Mouse (Mus musculus): ENCODE data around the gene Larp1b.
"Not testable (repeated sequence)": the region's sequence is repeated elsewhere in the genome, so short reads cannot be mapped to it uniquely, and the experiment has no call there.

Larp1b gene

DNA sequence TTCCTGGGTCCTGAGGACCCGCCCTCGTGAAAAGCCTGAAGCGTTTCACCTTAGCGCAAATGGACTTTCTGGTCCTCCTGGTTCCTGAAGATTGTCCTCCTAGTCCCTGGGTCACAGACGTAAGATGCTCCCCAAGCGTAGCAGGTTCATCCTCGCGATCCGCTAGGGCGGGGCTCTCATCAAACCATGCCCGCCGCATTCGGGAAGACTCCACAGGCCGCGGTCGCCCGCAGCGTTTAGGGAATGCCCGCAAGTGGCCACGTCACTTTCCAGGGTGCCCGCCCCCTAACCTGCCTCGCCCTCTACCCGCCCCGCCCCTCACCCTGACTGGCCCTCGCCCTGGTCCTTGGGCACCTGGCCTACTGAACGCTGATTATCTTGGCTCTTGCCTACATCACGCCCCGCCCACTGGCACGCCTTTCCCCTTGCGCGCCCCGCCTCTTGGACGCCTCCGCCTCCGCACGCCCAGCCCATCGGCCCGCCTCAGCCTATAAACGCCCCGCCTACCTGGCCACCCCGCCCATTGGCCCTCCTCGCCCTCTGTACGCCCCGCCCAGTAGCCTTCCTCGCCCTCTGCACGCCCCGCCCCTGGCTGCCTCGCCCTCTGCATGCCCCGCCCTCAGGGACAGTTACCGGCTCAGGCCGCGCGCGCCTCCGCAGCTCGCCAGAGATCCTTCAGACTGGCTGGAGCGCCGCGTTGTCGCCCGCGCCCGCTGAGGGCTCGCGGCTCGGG, at the start of gene Larp1b:
Gene Larp1b (plus strand): TSS at position 659 of the 733 bp plus-strand sequence.
- peak; percentile 99 for DNase-seq

DNA sequence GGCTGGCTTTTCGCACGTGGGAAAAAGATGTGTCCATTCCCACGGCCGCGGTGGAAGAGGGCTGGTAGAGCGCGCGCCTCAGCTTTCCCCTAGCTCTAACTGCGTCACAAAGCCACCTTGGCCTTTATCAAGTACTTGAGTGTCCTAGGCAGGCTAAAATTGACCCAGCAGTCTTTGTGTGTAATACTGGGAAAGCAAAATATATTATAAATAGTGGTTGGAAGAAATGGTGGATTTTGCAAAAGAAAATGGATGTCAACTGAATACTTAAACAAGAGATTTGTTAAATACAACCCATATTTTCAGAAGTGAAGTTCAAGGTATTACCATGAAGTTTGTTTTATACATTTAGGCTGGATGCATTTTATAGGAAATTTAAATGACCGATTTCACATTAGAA, 47.2 kb upstream of the Larp1b start, which contains the start of gene 1700034I23Rik:
Gene 1700034I23Rik (minus strand): TSS at position 101 of the 400 bp plus-strand sequence.
- not testable (repeated sequence) for DNase-seq

DNA sequence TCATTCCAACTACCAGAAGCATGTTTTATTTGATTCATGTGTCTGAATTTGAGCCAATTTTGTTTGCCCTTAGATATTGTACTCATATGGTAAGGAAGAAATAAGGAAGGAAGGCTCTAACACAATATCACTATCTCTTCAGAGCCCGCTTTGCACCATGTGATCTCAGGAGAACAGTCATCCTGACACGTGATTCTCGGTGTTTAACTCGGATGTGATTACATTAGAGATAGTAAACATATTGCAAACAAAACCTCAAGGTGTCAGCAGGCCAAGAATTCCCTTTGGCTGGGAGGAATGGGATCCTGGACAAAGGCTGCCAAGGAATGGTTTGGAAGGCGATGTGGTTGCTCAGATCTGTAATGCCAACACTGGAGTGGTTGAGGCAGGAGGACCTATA, 11.4 kb upstream of the Larp1b start:
- DNase-seq: no peak

DNA sequence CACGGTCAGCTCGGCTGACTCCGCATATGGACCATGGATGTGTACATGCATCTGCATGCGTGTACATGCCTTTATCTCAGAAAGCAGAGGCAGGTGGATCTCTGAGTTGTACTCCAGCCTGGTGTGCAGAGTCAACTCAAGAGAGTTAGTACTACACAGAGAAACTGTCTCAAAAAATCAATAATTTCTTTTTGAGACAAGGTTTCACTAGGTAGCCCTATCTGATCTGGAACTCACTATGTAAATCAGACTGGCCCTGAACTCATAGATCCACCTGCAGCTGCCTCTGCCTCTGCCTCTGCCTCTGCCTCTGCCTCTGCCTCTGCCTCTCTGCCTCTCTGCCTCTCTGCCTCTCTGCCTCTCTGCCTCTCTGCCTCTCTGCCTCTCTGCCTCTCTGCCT, 11.0 kb upstream of the Larp1b start:
- no peak for DNase-seq

DNA sequence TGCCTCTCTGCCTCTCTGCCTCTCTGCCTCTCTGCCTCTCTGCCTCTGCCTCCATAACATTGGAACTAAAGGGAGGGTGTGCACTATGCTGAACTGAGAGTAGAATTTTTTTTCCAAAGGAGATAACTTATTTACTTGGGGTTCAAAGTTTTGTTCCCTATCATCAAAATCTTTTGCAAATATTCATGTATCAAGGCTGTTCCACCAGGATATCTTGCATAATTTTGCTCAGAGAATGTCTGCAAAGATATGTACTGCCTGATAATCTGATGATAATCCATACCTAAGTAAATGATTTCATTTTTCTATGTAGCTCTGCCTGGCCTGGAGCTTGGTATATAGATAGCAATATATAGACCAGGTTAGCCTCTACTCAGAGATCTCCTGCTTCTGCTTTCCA, 10.6 kb upstream of the Larp1b start:
- DNase-seq: no peak

DNA sequence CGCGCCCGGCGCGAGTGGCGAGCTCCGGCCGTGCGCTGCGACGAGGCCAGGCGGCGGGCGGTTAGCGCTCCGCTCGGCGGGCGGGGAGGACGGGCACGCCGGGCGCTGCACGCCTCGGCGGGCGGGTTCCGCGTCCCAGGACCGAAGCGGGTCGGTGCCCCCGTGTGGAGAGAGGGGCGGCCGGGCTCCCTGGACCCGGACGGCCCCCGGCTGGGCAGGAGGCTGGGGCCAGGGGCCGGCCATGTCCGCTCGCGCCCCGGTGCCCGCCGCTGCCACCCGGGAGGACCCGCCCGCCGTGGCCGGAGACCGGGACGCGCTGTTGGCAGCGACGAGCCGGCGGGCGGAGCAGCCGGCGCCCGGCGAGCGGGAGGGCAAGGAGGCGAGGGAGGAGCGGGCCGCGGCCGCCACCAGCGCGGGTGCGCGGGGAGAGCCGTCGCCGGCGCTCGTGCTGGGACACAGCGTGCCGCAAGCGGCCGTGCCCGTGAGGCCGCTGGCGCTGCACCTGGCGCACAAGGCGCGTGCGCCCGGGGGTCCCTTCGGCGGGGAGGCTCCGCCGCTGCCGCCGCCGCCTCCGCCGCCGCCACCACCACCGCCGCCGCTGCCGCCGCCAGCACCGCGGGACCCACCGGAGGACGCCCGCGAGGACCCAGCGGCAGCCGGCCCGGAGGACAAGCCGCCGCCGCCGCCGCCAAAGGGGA, 424 bp downstream of the Larp1b start:
- DNase-seq: peak; percentile 67

DNA sequence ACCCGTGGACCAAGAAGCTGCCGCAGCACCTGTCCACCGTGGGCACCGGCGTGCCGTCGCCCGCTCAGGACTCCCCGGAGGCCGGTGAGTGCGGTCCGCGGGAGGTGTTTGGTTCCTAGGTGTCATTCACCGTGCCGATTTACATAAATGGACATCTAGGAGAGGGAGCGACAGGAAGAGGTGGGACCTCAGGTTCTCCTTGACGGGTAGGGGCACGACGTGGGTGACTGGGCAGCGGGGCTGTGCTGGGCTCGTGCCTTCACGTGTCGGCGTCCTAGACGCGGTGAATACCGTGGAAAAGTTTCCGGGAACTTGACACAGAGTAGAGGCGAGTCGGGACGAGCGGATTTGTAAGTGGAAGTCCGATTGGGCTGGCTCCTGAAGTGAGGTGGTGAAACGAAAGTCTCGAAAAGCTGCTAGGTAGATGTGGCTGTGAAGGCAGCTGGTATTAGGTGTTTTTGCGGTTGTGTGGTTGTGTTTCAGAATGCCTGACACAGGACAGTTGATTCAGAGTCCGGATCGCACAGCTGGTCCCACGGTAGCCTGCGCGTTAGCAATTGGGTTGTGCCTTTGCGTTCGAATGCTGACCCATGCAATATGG, 1.1 kb downstream of the Larp1b start:
- peak; percentile 24 for DNase-seq

DNA sequence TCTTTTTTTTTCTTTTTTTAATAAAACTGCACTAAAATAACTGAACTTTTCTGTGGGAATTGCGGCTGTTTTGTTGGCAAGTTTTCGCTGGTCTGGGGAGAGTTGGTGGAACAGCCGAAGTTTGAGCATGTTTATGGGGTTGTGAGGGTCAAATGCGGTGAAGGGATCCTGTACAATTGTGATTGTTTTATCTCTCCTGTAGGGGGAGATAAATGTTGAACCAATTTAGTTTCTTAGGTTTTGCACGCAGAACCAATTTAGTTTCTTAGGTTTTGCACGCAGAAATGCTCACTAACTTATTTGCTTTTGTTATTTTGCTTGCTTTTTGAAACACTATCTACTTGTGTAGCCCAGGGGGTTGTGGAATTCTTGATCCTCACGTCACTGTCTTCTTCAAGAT, 1.7 kb downstream of the Larp1b start:
- no peak for DNase-seq

DNA sequence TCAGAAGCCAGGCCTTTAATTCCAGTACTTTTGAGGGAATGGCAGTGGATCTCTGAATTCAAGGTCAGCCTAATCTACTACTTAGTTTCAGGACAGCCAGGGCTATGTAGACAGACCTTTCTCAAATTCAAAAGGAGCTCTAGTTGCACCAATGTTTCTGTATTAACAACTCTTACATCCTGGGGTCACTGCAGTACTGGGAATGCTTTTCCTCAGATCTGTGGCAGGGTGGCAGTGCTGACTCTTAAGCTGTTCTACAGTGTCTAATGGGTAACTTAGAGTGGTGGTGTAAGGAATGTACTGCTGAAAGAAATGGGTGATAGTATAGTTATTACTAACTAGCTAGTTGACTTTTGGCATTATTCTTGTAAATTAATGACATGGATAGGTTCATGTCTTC, 3.0 kb downstream of the Larp1b start:
- DNase-seq: no peak

DNA sequence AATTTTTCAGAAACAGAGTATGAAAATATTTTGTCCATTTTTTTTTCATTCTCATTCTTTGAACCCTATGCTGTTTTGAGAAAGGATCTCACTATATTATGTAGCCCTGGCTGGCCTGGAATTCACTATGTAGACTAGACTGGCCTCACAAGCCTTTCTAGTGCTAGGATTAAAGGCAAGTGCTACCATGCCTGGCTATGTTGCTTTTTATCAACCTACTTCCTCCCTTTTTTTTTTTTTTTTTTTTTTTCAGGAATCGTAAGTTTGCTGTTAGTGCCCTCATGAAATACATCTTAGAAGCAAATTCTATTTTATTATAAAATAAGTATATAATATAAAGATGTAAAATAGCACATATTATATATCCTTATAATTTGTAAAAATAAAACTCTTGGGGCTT, 5.2 kb downstream of the Larp1b start:
- no peak for DNase-seq

DNA sequence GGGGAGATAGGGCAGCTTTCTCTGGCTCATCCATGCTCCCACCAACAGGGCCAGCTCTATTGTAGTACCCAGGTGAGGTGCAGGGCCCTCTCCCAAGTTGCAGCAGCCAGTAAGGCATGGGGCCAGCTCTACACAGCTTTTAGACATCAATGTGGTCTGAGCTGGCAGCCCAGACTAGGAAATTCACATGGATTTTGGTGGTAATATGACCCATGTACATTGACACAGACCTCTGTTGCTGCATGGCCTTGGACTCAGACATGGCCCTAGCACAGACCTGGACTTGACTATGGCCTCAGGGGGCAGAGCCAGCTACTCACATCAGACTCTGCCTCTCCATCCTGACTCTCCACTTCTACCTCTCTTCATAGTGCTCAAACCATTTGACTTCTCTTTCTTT, 9.2 kb downstream of the Larp1b start:
- DNase-seq: no peak

DNA sequence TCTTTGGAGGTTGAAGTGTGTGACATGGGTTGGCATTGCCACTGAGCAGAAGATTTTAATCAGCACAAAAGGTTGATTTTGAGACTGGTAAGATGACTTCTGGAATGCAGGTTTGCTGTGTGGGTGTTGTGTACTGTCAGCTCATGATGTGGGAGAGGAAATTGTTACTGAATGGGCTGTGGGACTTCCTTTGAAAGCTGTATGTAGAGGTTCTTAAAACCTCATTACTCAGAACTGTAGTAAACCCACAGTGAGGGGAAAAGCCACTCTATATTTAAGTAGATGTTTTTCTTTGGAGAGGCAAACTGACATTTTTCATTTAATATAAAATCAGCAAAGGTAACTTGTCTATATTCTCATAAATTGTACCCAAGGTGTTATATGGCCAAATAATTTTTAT, 31.1 kb downstream of the Larp1b start:
- DNase-seq: no peak

DNA sequence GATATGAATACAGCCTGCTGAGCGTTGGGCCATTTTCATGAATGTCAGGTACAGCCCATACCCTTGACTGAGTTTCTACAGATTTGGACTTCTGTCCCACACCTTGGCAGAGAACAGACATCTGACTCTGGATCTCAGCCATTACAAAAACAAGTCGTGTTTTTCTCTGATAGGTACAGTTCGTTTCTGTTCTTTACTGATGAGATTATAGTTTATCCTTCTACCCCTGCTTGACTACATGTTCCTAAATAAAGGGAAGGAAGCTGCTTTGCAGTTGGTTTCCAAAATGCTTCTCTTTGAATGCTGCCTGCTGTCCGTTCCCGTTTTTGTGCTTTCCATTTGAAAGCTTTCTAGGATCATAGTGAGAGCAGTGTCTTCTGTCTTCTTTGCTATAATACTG, 37.9 kb downstream of the Larp1b start:
- DNase-seq: no peak

DNA sequence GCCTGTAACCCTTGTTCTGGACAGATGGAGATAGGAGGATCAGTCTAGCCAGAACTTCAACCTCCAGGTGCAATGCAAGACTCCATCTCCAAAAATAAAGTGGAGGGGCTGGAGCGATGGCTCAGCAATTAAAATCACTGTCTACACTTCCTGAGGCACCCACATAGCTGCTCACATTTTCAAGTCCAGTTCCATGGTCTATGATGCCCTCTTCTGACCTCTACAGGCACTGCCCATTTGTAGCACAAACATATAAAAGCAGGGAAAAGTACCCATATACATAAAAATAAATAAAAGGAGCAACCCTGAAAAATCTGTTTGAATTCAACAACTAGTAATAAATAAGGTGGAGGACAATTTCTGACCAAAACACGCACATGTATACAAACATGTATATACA, 39.1 kb downstream of the Larp1b start:
- no peak for DNase-seq

DNA sequence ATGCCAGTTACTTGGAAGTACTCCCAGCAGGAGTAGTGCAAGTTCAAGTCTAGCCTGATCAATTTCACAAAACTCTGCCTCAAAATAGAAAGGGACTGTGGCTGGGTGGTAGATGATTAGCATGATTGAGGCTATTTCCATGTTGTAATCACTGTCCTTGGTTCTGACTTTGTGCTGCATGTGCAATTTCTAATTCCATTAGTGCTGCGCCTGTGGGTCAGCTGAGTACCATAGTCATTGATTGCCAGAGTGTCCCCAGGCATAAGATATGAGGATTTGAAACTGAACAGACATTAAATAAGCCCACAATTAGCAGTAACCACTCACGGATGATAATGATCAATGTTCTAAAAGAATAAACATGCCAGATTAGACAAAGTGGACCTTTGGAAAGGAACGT, 41.9 kb downstream of the Larp1b start:
- DNase-seq: no peak

DNA sequence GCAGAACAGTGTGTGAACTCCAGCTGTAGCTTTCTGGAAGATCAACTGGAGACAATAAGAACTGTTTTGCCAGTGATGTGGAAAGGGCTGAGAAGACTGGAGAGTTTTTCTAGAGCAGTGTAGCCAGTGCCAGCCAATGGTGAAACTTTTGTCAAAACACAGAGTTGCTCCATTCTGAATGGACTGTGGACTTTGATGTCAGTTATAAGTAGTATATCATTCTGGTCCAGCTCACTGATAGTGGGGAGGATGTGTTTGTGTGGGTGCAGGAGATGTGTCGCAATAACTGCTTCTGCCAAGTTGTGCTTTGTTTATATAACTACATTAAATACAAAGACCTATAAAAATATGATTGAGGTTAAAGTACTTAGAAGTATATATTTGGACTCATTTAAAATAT, 45.5 kb downstream of the Larp1b start:
- DNase-seq: no peak

DNA sequence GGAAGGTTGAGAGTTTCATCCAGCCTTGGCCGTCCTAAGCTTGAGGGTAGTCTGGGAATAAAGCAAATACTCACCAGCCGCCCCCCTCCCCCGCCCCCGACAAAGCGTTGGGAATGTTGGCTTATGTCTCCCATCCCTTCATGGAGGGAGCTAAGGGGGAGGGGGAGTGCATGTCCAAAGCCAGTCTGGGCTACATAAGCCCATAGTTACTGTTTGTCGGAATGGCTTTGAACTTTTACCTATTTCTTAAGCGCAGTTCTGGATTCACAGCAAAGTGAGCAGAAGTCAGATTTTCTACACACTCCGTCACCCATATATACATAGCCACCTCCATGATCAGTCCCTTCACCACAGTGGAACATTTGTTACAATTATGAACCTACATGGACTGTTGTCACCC, 59.7 kb downstream of the Larp1b start:
- no peak for DNase-seq

DNA sequence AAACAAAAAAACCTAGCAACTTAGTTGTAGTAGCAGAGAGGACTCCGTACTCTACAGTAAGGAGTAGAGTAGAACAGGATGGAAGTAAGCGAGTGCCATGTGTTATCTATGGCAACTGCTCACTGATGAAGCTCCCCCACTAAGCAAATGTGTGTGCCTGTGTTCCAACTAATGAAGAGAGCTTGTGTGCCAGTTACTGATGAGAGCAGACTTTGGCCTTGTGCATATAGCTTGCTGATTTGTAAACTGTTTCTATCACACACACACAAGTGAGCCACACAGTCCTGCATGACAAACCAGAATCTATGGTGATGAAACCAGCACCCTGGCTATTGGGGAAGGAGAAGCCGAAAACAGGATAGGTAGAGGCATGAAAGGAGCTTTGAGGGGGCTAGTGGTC, 60.4 kb downstream of the Larp1b start:
- no peak for DNase-seq

DNA sequence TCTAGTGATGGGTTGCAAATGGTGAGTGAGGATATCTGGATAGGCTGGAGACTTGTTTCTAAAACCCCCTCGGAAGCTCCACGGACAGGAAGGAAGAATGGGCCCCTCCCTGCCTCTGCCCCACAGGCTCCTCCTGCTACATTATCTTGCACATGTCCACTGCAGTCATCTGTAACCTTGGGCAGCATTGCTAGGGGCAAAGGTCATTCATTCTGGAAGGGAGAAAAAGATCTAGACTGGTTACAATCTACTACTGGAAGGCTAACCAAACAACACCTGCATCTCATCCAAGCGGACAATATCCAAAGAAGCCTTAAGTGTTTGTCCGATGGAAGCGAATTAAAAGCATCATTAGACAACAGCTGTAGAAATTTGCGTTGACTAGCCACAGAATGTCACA, 61.1 kb downstream of the Larp1b start:
- no peak for DNase-seq

DNA sequence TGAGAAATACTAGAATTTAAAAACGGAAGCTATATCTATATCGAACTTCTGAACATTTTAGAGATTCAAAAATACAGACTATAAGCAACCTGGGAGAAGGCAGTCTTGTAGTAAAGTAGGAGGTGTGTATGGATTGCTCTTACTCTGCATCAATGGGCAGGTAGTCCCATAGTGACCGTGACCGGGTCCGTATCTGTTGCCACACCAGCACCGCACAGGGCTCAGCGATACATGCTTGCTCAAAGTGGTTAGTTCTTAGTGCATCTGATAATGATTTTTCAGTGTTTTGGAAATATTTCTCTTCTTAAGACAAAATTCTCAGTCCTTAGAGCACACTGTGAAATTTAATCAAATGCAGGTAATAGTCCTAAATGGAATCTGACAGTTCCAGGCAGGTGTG, 62.8 kb downstream of the Larp1b start:
- DNase-seq: no peak

DNA sequence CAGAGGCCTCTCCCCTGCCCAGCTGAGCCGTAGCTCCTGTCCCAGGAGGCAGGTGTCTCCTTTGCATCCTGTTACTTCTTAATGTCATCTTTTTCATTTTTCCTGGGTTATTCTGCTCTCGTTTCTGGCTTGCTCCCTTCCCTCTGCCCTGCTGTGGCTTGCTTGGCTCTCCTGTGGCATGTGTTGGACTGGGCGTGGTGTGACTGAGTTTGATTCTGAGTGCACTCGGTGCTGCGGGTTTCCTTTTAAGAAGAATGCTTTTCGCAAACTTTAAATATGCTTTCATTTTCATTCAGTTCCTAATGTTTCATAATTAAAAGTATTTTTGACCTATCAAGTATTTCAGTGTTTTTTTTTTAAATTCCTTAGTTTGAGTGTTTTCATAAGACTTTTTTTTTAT, 65.3 kb downstream of the Larp1b start:
- no peak for DNase-seq

DNA sequence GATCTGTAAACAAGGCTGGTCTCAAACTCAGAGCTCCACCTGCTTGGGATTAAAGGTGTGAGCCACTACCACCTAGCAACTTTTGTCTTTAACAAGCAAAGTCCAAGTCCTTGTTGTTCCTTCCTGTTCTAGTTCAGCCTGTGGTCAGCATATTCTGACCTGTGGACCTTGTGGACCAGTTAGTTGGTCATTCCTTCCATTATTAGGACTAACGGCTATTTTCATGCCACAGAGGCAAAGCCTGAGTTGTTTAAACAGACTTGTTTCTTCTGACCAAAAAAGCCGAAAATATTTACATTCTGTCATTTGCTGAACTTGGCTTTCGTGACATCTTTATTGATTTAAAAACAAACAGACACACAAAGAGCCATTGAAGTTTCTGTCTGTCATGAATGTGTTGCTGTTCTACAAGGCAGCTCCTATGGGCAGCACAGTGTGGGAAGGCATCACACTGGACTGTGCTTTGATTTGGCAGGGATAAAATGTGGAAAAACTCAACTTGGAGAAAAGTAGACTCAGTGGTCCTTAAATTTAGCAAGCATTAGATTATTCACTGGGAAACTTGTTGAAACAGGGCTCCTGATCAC, 68.5 kb downstream of the Larp1b start:
- DNase-seq: no peak

DNA sequence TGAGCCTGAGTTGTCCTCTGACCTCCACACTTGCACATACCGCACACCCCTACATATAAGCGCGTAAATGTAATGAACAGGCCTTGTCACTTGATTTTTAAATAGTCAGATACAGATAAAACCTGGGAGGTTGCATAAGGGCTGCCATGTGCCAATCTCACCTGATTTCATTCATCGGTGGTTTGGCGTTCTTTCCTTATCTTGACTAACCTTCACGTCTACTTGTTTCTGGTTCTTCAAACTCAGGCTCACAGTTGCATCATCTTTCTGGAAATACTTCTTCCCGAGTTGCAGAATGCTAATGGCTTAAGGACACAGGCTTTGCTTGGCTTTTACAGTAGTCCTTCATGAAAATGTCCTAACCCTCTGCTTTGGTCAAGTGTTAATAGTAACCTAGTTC, 71.1 kb downstream of the Larp1b start:
- no peak for DNase-seq

DNA sequence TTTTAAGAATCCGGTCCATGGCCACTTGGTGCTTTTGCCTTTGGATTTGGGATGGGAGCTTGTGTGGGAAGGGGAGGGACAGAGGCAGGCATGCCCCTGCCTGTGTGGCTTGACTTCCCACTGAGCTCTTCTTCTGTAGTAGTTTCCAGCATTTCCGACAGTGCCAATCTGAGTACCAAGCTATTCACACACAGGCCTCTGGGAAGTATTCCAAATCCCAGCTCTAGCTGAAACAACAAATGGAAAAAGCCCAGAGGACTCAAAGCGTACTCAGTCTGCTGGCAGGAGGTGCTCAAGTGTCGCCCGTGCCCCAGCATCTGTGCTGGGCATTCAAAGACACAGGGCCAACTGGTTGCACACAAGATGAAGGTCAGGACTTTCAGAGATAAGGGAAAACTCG, 72.4 kb downstream of the Larp1b start:
- no peak for DNase-seq
